Mouse (Mus musculus): ENCODE measurements around the gene Plekhg3. TPM values are rescaled to one million over a fixed set of nuclear protein-coding genes. Genes with fewer than 3 reads are reported as not detected.

The Plekhg3 gene
- total RNA-seq, 1 experiment: 12.1 TPM

GRCm38 (mm10) chr12:76596292-76597023 is 65.8 kb downstream of the Plekhg3 start:
- DNase-seq (ENCODE audit: low read depth, low spot score): peak; percentile 68
- Histone ChIP-seq H3K4me3 (ENCODE audit: insufficient read depth in 1 of 2, low read depth in 1 of 2, low read length in 2 of 2, poor library complexity in 1 of 2, severe bottlenecking in 1 of 2) (no peak overlapping the region), H3K9me3 (ENCODE audit: control insufficient read depth, insufficient read depth, low read depth, low read length) (no peaks in the 10 kb centered on the region), H3K4me1 (ENCODE audit: control insufficient read depth in 2 of 2, insufficient read depth in 2 of 2, low read length in 2 of 2, poor library complexity in 1 of 2) (peaks cover 0 to 20% of the 10 kb centered on the region in 2 experiments; a peak in 1 of 4 replicates), H3K9ac (ENCODE audit: insufficient read depth, low read depth, low read length, poor library complexity, severe bottlenecking) (no peak overlapping the region), H3K27ac (ENCODE audit: insufficient read depth, low read depth, low read length, poor library complexity, severe bottlenecking) (no peak overlapping the region), H3K36me3 (ENCODE audit: control insufficient read depth, insufficient read depth, low read length, poor library complexity, severe bottlenecking) (peaks cover 8% of the 10 kb centered on the region; the same call in 1 of the 2 replicates)
- TF ChIP-seq CHD2 (IDR thresholded peaks at IDR 0.05; ENCODE audit: low read depth, low read length) (no peak), ZC3H11A (IDR thresholded peaks at IDR 0.05; ENCODE audit: borderline replicate concordance, low read depth, low read length) (0 out of 2 replicates have a peak, but pooled peaks have one; percentile 42), HCFC1 (IDR thresholded peaks at IDR 0.05; ENCODE audit: borderline replicate concordance, insufficient read depth, low read length) (0 out of 2 replicates have a peak, but pooled peaks have one; percentile 31), ZNF384 (IDR thresholded peaks at IDR 0.05; ENCODE audit: low read depth, low read length) (no peak), MAFK (IDR thresholded peaks at IDR 0.05; ENCODE audit: insufficient read depth, low read depth, low read length) (no peak)
- in situ Hi-C loops (cut with MboI; ENCODE audit: low sequenced_read_pairs in 2 of 2, unreplicated experiment in 2 of 2): loop anchor here in 1 of 2 experiments (10.0 kb wide), 1 partner anchor 102 kb away; no protein-coding TSS in a partner anchor

DNA sequence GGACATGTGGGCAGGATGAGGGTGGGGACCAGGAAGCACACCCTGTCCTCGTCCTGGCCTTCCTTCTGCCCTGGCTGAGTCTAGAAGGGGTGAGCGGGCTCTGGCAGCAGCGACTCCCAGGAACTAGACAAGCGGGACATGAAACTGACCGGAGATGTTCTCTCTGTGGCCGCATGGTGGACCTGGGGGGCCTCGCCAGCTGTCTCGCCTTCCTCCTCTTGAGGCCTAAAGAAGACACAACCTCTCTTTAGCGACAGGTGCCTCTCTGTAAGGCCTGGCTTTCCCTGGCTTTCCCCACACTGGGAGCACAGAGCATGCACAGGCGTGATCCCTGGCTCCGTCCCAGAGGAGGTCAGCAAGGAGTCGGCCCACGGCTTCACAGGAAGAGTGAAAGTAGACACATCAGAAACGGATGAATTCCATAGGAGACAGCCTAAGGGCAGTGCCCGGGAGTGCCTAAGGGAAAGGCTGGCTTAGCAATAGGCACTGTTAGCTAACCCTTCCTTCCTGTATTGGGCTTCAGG is 66.9 kb downstream of the Plekhg3 start:
- peaks cover 8% of the 10 kb centered on the region; the same call in 1 of the 2 replicates for H3K36me3 ChIP-seq (ENCODE audit: control insufficient read depth, insufficient read depth, low read length, poor library complexity, severe bottlenecking)
- no peak overlapping the region for H3K4me3 ChIP-seq (ENCODE audit: insufficient read depth in 1 of 2, low read depth in 1 of 2, low read length in 2 of 2, poor library complexity in 1 of 2, severe bottlenecking in 1 of 2)
- peak overlapping the region; percentile 36; the same call in 1 of the 2 replicates for H3K9ac ChIP-seq (ENCODE audit: insufficient read depth, low read depth, low read length, poor library complexity, severe bottlenecking)
- no peak for TF ChIP-seq HCFC1 (IDR thresholded peaks at IDR 0.05; ENCODE audit: borderline replicate concordance, insufficient read depth, low read length)
- TF ChIP-seq ZNF384 (IDR thresholded peaks at IDR 0.05; ENCODE audit: low read depth, low read length): no peak
- TF ChIP-seq MAFK (IDR thresholded peaks at IDR 0.05; ENCODE audit: insufficient read depth, low read depth, low read length): no peak
- TF ChIP-seq CHD2 (IDR thresholded peaks at IDR 0.05; ENCODE audit: low read depth, low read length): no peak
- TF ChIP-seq ZC3H11A (IDR thresholded peaks at IDR 0.05; ENCODE audit: borderline replicate concordance, low read depth, low read length): no peak
- no peaks in the 10 kb centered on the region for H3K9me3 ChIP-seq (ENCODE audit: control insufficient read depth, insufficient read depth, low read depth, low read length)
- DNase-seq (ENCODE audit: low read depth, low spot score): no peak
- in situ Hi-C loops (cut with MboI; ENCODE audit: low sequenced_read_pairs in 2 of 2, unreplicated experiment in 2 of 2): loop anchor here in 1 of 2 experiments (10.0 kb wide), 1 partner anchor 103 kb away; no protein-coding TSS in a partner anchor
- H3K4me1 ChIP-seq (ENCODE audit: control insufficient read depth in 2 of 2, insufficient read depth in 2 of 2, low read length in 2 of 2, poor library complexity in 1 of 2): peaks cover 0 to 20% of the 10 kb centered on the region in 2 experiments; a peak in 1 of 4 replicates
- no peak overlapping the region for H3K27ac ChIP-seq (ENCODE audit: insufficient read depth, low read depth, low read length, poor library complexity, severe bottlenecking)

- Histone ChIP-seq H3K4me3 (ENCODE audit: insufficient read depth in 1 of 2, low read depth in 1 of 2, low read length in 2 of 2, poor library complexity in 1 of 2, severe bottlenecking in 1 of 2) (no peak overlapping the region), H3K36me3 (ENCODE audit: control insufficient read depth, insufficient read depth, low read length, poor library complexity, severe bottlenecking) (peaks cover 8% of the 10 kb centered on the region; the same call in 1 of the 2 replicates), H3K27ac (ENCODE audit: insufficient read depth, low read depth, low read length, poor library complexity, severe bottlenecking) (no peak overlapping the region), H3K4me1 (ENCODE audit: control insufficient read depth in 2 of 2, insufficient read depth in 2 of 2, low read length in 2 of 2, poor library complexity in 1 of 2) (peaks cover 0 to 16% of the 10 kb centered on the region in 2 experiments; a peak in 1 of 4 replicates), H3K9ac (ENCODE audit: insufficient read depth, low read depth, low read length, poor library complexity, severe bottlenecking) (no peak overlapping the region), H3K9me3 (ENCODE audit: control insufficient read depth, insufficient read depth, low read depth, low read length) (no peaks in the 10 kb centered on the region)
- TF ChIP-seq ZC3H11A (IDR thresholded peaks at IDR 0.05; ENCODE audit: borderline replicate concordance, low read depth, low read length) (no peak), HCFC1 (IDR thresholded peaks at IDR 0.05; ENCODE audit: borderline replicate concordance, insufficient read depth, low read length) (no peak), CHD2 (IDR thresholded peaks at IDR 0.05; ENCODE audit: low read depth, low read length) (no peak), MAFK (IDR thresholded peaks at IDR 0.05; ENCODE audit: insufficient read depth, low read depth, low read length) (no peak), ZNF384 (IDR thresholded peaks at IDR 0.05; ENCODE audit: low read depth, low read length) (no peak)
- in situ Hi-C loops (cut with MboI; ENCODE audit: low sequenced_read_pairs in 2 of 2, unreplicated experiment in 2 of 2): loop anchor here in 1 of 2 experiments (10.0 kb wide), 1 partner anchor 104 kb away; no protein-coding TSS in a partner anchor
- no peak for DNase-seq (ENCODE audit: low read depth, low spot score)
These were observed 67.7 kb downstream of the Plekhg3 start for GRCm38 (mm10) chr12:76598196-76598928.

GRCm38 (mm10) chr12:76603779-76604178 is 73.1 kb downstream of the Plekhg3 start:
- in situ Hi-C loops (cut with MboI; ENCODE audit: low sequenced_read_pairs in 2 of 2, unreplicated experiment in 2 of 2): no loop called here
- Histone ChIP-seq H3K36me3 (ENCODE audit: control insufficient read depth, insufficient read depth, low read length, poor library complexity, severe bottlenecking) (peaks cover 7% of the 10 kb centered on the region; the same call in 1 of the 2 replicates), H3K9ac (ENCODE audit: insufficient read depth, low read depth, low read length, poor library complexity, severe bottlenecking) (no peak overlapping the region), H3K4me1 (ENCODE audit: control insufficient read depth in 2 of 2, insufficient read depth in 2 of 2, low read length in 2 of 2, poor library complexity in 1 of 2) (peaks cover 0 to 1% of the 10 kb centered on the region in 2 experiments; a peak in 1 of 4 replicates), H3K27ac (ENCODE audit: insufficient read depth, low read depth, low read length, poor library complexity, severe bottlenecking) (no peak overlapping the region), H3K9me3 (ENCODE audit: control insufficient read depth, insufficient read depth, low read depth, low read length) (no peaks in the 10 kb centered on the region), H3K4me3 (ENCODE audit: insufficient read depth in 1 of 2, low read depth in 1 of 2, low read length in 2 of 2, poor library complexity in 1 of 2, severe bottlenecking in 1 of 2) (no peak overlapping the region)
- TF ChIP-seq ZC3H11A (IDR thresholded peaks at IDR 0.05; ENCODE audit: borderline replicate concordance, low read depth, low read length): no peak
- no peak for TF ChIP-seq ZNF384 (IDR thresholded peaks at IDR 0.05; ENCODE audit: low read depth, low read length)
- no peak for TF ChIP-seq HCFC1 (IDR thresholded peaks at IDR 0.05; ENCODE audit: borderline replicate concordance, insufficient read depth, low read length)
- TF ChIP-seq CHD2 (IDR thresholded peaks at IDR 0.05; ENCODE audit: low read depth, low read length): no peak
- no peak for TF ChIP-seq MAFK (IDR thresholded peaks at IDR 0.05; ENCODE audit: insufficient read depth, low read depth, low read length)
- DNase-seq (ENCODE audit: low read depth, low spot score): no peak
